In the genomic region with DNA sequence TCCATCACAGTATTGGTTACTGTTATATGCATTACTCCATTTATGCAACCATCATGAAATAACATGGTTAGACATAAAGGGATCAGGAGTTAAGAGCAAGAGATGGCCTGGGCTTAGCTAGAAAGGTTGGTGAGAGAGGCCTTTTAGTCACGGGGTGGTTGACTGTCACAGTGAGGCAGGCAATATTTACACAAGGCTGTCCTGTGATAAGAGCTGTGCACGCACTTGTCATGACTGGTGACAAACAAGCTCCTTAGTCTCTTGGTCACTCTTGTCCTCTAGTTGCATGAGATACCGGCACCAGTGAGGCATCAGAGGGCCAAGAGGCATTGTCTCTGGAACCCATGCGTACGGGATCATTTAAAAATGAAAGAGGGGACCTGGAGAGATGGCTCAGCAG, we compare ENCODE assay signal across 19 mouse cellular contexts. TPM values are rescaled to one million over a fixed set of nuclear protein-coding genes. Genes with fewer than 3 reads are reported as not detected.
"Had no signal": no experiment of that assay in that cellular context is flagged by ENCODE, and none has a peak within 500 bp of the region (broad histone marks: within the 10 kb centered on the region; RNA-seq: fewer than 3 reads in every experiment).

No protein-coding gene starts in this region.

- H3K4me3 ChIP-seq: lung, embryonic 15.5 days; megakaryocyte, embryonic 14.5 days; midbrain, embryonic 13.5 days; midbrain, embryonic 15.5 days; neural tube, embryonic 12.5 days; stomach, embryonic 15.5 days had no signal

- DNase-seq: lung, adult 2 months; lung, postnatal 14 days; lung, postnatal 36 days; right cerebral cortex, postnatal 14 days; thymus, adult 18-20 months; thymus, postnatal 14 days; thymus, postnatal 36 days had no signal

- H3K36me3 ChIP-seq: lung, embryonic 15.5 days; midbrain, embryonic 13.5 days; midbrain, embryonic 15.5 days; neural tube, embryonic 12.5 days; stomach, embryonic 15.5 days had no signal

- H3K4me2 ChIP-seq: lung, embryonic 15.5 days; midbrain, embryonic 11.5 days; midbrain, embryonic 13.5 days; midbrain, embryonic 15.5 days; neural tube, embryonic 12.5 days; stomach, embryonic 15.5 days had no signal

- H3K27ac ChIP-seq: lung, embryonic 15.5 days; macrophage; midbrain, embryonic 13.5 days; midbrain, embryonic 15.5 days; neural tube, embryonic 12.5 days; stomach, embryonic 15.5 days had no signal

- H3K27me3 ChIP-seq: lung, embryonic 15.5 days; midbrain, embryonic 15.5 days; neural tube, embryonic 12.5 days; stomach, embryonic 15.5 days had no signal

- ATAC-seq: lung, postnatal 0 days; midbrain, embryonic 13.5 days; midbrain, embryonic 15.5 days had no signal

- H3K9ac ChIP-seq: lung, embryonic 15.5 days; midbrain, embryonic 13.5 days; midbrain, embryonic 15.5 days; neural tube, embryonic 12.5 days; stomach, embryonic 15.5 days had no signal

- H3K9me3 ChIP-seq: lung, embryonic 15.5 days; megakaryocyte, embryonic 14.5 days; midbrain, embryonic 13.5 days; midbrain, embryonic 15.5 days; neural tube, embryonic 12.5 days; stomach, embryonic 15.5 days had no signal

- H3K4me1 ChIP-seq: lung, embryonic 15.5 days; midbrain, embryonic 13.5 days; midbrain, embryonic 15.5 days; neural tube, embryonic 12.5 days; stomach, embryonic 15.5 days had no signal

RNA-seq across cellular contexts. Expression of gene Entpd2, which starts 11.2 kb away (rescaled TPM):
- total RNA-seq: megakaryocyte progenitor cell, adult 5-6 weeks; monocyte, adult 5-6 weeks; neutrophil, adult 5-6 weeks had no signal

RNA-seq across cellular contexts. Expression of gene Sapcd2, which starts 12.4 kb away (rescaled TPM):
- total RNA-seq: neutrophil, adult 5-6 weeks had no signal

RNA-seq across cellular contexts. Expression of gene Npdc1, which starts 14.7 kb away (rescaled TPM):
- total RNA-seq: monocyte, adult 5-6 weeks; neutrophil, adult 5-6 weeks had no signal
